Comparison of ENCODE assay signal across 18 mouse cellular contexts in the genomic region with DNA sequence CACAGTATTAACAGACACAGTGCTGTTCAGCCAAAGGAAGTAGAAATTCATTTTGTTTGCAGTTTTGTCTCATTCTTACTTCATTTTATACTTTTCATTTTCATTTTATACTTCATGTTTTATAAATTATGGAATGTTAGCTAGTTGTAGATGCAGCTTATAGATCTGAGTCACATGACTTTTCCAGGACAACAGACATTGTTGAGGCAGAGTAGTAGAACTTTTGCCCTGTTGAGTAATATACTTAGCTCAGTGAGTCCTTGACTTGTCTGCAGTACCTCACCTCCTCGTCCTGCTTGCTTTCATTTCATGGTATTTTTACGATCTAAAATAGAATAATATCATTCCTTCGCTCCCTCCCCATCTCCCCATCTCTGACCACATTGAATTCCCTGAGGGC.
"Had no signal": no experiment of that assay in that cellular context is flagged by ENCODE, and none has a peak within 500 bp of the region (broad histone marks: within the 10 kb centered on the region; RNA-seq: fewer than 3 reads in every experiment).

No protein-coding gene starts in this region.

- H3K9me3 ChIP-seq: midbrain, embryonic 10.5 days; midbrain, embryonic 12.5 days; neural tube, embryonic 13.5 days; neural tube, embryonic 15.5 days had no signal

- H3K4me2 ChIP-seq: lung, embryonic 14.5 days; midbrain, embryonic 12.5 days; neural tube, embryonic 13.5 days; neural tube, embryonic 15.5 days had no signal

- H3K4me3 ChIP-seq: midbrain, embryonic 10.5 days; midbrain, embryonic 12.5 days; myocyte; neural tube, embryonic 13.5 days; neural tube, embryonic 15.5 days had no signal

- DNase-seq: lung, embryonic 14.5 days; lung, postnatal 10 days; lung, postnatal 4 days; midbrain, embryonic 14.5 days; retina, postnatal 1 day; right cerebral cortex, adult 18-20 months; right cerebral cortex, postnatal 25 days; right cerebral cortex, postnatal 4 days; spleen, adult 18-20 months; thymus, adult 18-20 months; thymus, postnatal 14 days; thymus, postnatal 36 days had no signal

- H3K9ac ChIP-seq: lung, embryonic 14.5 days; midbrain, embryonic 12.5 days; neural tube, embryonic 13.5 days; neural tube, embryonic 15.5 days had no signal

- ATAC-seq: midbrain, embryonic 16.5 days had no signal

- H3K27me3 ChIP-seq: midbrain, embryonic 12.5 days; neural tube, embryonic 13.5 days; neural tube, embryonic 15.5 days had no signal

- H3K27ac ChIP-seq: midbrain, embryonic 10.5 days; midbrain, embryonic 12.5 days; neural tube, embryonic 13.5 days; neural tube, embryonic 15.5 days had no signal
